Mouse (Mus musculus): ENCODE measurements around the gene Mtnr1a. TPM values are rescaled to one million over a fixed set of nuclear protein-coding genes. Genes with fewer than 3 reads are reported as not detected.

Gene Mtnr1a
- total RNA-seq (2014; rRNA removed) = 0.38 TPM in 1 of 2 replicates, not detected in the other
- polyA plus RNA-seq (2015; fragmentation: Nextera tagmentation; extraction: Ambion mirVana) = 0.18 and 0.19 TPM in 2 replicates

- WGBS = 6% methylated on average over 29 of the region's 29 CpGs
- peak; percentile 100 for TF ChIP-seq CTCF (IDR thresholded peaks at IDR 0.05; ENCODE audit: low read depth)
- Histone ChIP-seq H3K4me3 (ENCODE audit: low read depth, low read length) (peak within 1 kb of the TSS; percentile 37), H3K36me3 (ENCODE audit: insufficient read depth) (no peaks in the 10 kb centered on the region), H3K27me3 (ENCODE audit: insufficient read depth, low read length) (no peaks in the 10 kb centered on the region), H3K27ac (ENCODE audit: low read depth, low read length) (no peak within 1 kb of the TSS), H3K9me3 (ENCODE audit: low read length) (no peaks in the 10 kb centered on the region), H3K4me2 (ENCODE audit: low read depth) (peak within 1 kb of the TSS; percentile 85), H3K4me1 (ENCODE audit: insufficient read depth) (no peaks in the 10 kb centered on the region), H3K9ac (peak within 1 kb of the TSS; percentile 28; the same call in 1 of the 2 replicates)
- peak; percentile 85 for DNase-seq
- ATAC-seq = peak; percentile 88
These were observed at the start of gene Mtnr1a for GRCm38 (mm10) chr8:45068759-45069386. Mtnr1a (plus strand) TSS chr8:45069137.

DNA sequence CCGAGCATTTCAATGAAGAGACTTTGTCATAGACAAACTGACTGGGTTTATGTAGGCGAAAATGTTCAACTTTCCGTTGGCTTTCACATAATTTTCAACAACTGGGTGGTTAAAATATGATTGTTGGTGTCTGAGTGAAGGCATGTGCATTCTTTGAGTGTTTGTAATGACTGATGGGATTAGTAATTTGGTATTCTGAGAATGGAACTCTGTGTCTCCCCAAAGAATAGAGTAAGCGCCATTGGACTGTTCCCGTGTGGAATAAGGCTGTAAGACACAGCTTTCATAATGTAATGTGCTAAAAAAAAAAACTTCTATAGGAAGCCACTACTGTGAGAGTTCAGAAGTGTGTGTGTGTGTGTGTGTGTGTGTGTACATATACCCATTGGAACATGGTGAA, 49.7 kb upstream of the Mtnr1a start:
- Histone ChIP-seq H3K27me3 (ENCODE audit: insufficient read depth, low read length) (no peaks in the 10 kb centered on the region), H3K9me3 (ENCODE audit: low read length) (0 out of 2 replicates have a peak, but pooled peaks cover 1% of the 10 kb centered on the region), H3K4me2 (ENCODE audit: low read depth) (no peak overlapping the region), H3K9ac (no peak overlapping the region), H3K27ac (ENCODE audit: low read depth, low read length) (no peak overlapping the region), H3K36me3 (ENCODE audit: insufficient read depth) (peaks cover 13% of the 10 kb centered on the region), H3K4me3 (ENCODE audit: low read depth, low read length) (no peak overlapping the region), H3K4me1 (ENCODE audit: insufficient read depth) (no peaks in the 10 kb centered on the region; the same call in 1 of the 2 replicates)
- DNase-seq (no peak), ATAC-seq (no peak)
- no peak for TF ChIP-seq CTCF (IDR thresholded peaks at IDR 0.05; ENCODE audit: low read depth)
- WGBS = 68% methylated on average over 5 of the region's 5 CpGs

DNA sequence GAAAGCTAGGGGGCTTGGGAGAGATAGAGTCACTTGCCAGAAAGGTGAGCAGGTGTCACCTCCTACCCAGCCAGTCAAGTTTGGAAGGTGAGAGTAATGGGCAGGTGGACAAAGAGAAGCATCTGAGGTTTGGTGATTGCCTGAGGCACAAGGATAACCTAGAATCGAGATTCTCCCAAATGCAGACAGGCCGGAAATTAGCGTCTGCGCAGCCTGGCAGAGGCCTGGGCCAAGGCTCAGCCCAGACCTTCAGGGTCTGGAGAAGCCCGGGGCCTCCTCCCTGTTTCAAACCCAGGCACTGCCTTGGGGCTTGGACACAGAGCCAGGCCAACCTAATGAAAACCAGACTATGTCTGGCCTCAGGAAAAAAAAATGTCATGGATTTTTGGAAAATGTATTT, 47.8 kb upstream of the Mtnr1a start:
- TF ChIP-seq CTCF (IDR thresholded peaks at IDR 0.05; ENCODE audit: low read depth) = no peak
- Histone ChIP-seq H3K4me1 (ENCODE audit: insufficient read depth) (no peaks in the 10 kb centered on the region; the same call in 1 of the 2 replicates), H3K36me3 (ENCODE audit: insufficient read depth) (peaks cover 32% of the 10 kb centered on the region), H3K9me3 (ENCODE audit: low read length) (0 out of 2 replicates have a peak, but pooled peaks cover 8% of the 10 kb centered on the region), H3K27me3 (ENCODE audit: insufficient read depth, low read length) (no peaks in the 10 kb centered on the region), H3K27ac (ENCODE audit: low read depth, low read length) (peak overlapping the region; percentile 57), H3K9ac (no peak overlapping the region), H3K4me2 (ENCODE audit: low read depth) (no peak overlapping the region), H3K4me3 (ENCODE audit: low read depth, low read length) (no peak overlapping the region)
- DNase-seq = no peak
- WGBS = 86% methylated on average over 5 of the region's 5 CpGs
- no peak for ATAC-seq

- Histone ChIP-seq H3K36me3 (ENCODE audit: insufficient read depth) (peaks cover 38% of the 10 kb centered on the region), H3K9me3 (ENCODE audit: low read length) (0 out of 2 replicates have a peak, but pooled peaks cover 8% of the 10 kb centered on the region), H3K9ac (no peak overlapping the region), H3K27me3 (ENCODE audit: insufficient read depth, low read length) (no peaks in the 10 kb centered on the region), H3K4me2 (ENCODE audit: low read depth) (peak overlapping the region; percentile 21; the same call in 1 of the 2 replicates), H3K4me3 (ENCODE audit: low read depth, low read length) (no peak overlapping the region), H3K27ac (ENCODE audit: low read depth, low read length) (peak overlapping the region; percentile 57), H3K4me1 (ENCODE audit: insufficient read depth) (no peaks in the 10 kb centered on the region; the same call in 1 of the 2 replicates)
- DNase-seq (peak; percentile 77), ATAC-seq (peak; percentile 90)
- TF ChIP-seq CTCF (IDR thresholded peaks at IDR 0.05; ENCODE audit: low read depth) = no peak
- 66% methylated on average over 21 of the region's 21 CpGs for WGBS
These were observed 46.8 kb upstream of the Mtnr1a start for GRCm38 (mm10) chr8:45021911-45022665.

DNA sequence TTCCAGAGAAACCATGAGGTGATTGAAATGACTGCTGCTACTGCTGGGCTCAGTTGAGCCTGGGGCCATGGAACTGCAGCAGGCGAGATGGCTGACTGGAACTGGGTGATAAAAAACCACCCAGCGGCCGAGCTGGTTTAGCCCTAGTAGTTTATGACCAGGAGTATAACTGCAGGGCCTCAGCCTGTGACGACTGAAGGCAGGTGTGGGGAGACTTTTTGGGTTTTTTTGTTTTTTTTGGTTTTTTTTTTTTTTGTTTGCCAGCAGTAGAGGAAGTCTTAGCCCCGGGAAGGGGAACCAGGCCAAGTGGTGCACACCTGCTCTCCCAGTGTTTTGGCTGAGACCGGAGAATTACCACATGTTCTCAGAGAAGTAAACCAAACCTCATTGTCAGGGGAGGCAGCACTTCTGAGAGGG, 40.8 kb upstream of the Mtnr1a start:
- Histone ChIP-seq H3K9me3 (ENCODE audit: low read length) (0 out of 2 replicates have a peak, but pooled peaks cover 8% of the 10 kb centered on the region), H3K9ac (no peak overlapping the region), H3K27me3 (ENCODE audit: insufficient read depth, low read length) (no peaks in the 10 kb centered on the region), H3K4me3 (ENCODE audit: low read depth, low read length) (no peak overlapping the region), H3K4me1 (ENCODE audit: insufficient read depth) (no peaks in the 10 kb centered on the region), H3K27ac (ENCODE audit: low read depth, low read length) (no peak overlapping the region), H3K4me2 (ENCODE audit: low read depth) (no peak overlapping the region), H3K36me3 (ENCODE audit: insufficient read depth) (peaks cover 51% of the 10 kb centered on the region)
- 80% methylated on average over 6 of the region's 6 CpGs for WGBS
- TF ChIP-seq CTCF (IDR thresholded peaks at IDR 0.05; ENCODE audit: low read depth) = no peak
- ATAC-seq (no peak), DNase-seq (no peak)

- DNase-seq = no peak
- Histone ChIP-seq H3K36me3 (ENCODE audit: insufficient read depth) (peaks cover 63% of the 10 kb centered on the region), H3K4me2 (ENCODE audit: low read depth) (no peak overlapping the region), H3K9ac (no peak overlapping the region), H3K9me3 (ENCODE audit: low read length) (0 out of 2 replicates have a peak, but pooled peaks cover 5% of the 10 kb centered on the region), H3K4me1 (ENCODE audit: insufficient read depth) (no peaks in the 10 kb centered on the region), H3K27ac (ENCODE audit: low read depth, low read length) (no peak overlapping the region), H3K4me3 (ENCODE audit: low read depth, low read length) (no peak overlapping the region), H3K27me3 (ENCODE audit: insufficient read depth, low read length) (no peaks in the 10 kb centered on the region)
- no peak for TF ChIP-seq CTCF (IDR thresholded peaks at IDR 0.05; ENCODE audit: low read depth)
- no peak for ATAC-seq
- 85% methylated on average over 15 of the region's 15 CpGs for WGBS
These were observed 30.6 kb upstream of the Mtnr1a start for GRCm38 (mm10) chr8:45038350-45038749.

DNA sequence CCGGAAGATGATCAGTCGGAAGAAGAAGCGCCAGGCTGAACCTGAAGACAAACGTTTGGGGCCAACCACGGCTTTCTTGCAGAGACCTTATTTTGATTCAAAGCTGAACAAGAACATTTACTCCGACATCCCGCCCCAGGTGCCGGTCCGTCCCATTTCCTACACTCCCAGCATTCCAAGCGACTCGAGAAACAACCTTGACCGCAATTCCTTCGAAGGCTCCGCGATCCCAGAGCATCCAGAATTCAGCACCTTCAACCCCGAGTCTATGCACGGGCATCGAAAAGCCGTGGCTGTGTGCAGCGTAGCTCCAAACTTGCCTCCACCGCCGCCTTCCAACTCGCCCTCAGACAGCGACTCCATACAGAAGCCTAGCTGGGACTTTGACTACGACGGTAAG, 24.8 kb upstream of the Mtnr1a start:
- DNase-seq = no peak
- no peak overlapping the region for H3K4me2 ChIP-seq (ENCODE audit: low read depth)
- no peaks in the 10 kb centered on the region for H3K4me1 ChIP-seq (ENCODE audit: insufficient read depth)
- H3K27me3 ChIP-seq (ENCODE audit: insufficient read depth, low read length) = no peaks in the 10 kb centered on the region
- H3K36me3 ChIP-seq (ENCODE audit: insufficient read depth) = peaks cover 39% of the 10 kb centered on the region
- H3K27ac ChIP-seq (ENCODE audit: low read depth, low read length) = no peak overlapping the region
- no peak overlapping the region for H3K9ac ChIP-seq
- no peak overlapping the region for H3K4me3 ChIP-seq (ENCODE audit: low read depth, low read length)
- 0 out of 2 replicates have a peak, but pooled peaks cover 5% of the 10 kb centered on the region for H3K9me3 ChIP-seq (ENCODE audit: low read length)
- no peak for TF ChIP-seq CTCF (IDR thresholded peaks at IDR 0.05; ENCODE audit: low read depth)
- ATAC-seq = no peak
- WGBS = 96% methylated on average over 26 of the region's 26 CpGs

Data from forebrain, postnatal 0 days (tissue).